In genomic region chr1:172653900-172654299, GRCm38 (mm10) we compare ENCODE assay signal across 29 mouse cellular contexts. TPM values are rescaled to one million over a fixed set of nuclear protein-coding genes. Genes with fewer than 3 reads are reported as not detected.
"Had no signal": no experiment of that assay in that cellular context is flagged by ENCODE, and none has a peak within 500 bp of the region (broad histone marks: within the 10 kb centered on the region; RNA-seq: fewer than 3 reads in every experiment).

No protein-coding gene starts in this region.

- H3K27me3 ChIP-seq: kidney, embryonic 15.5 days; limb, embryonic 13.5 days; liver, embryonic 13.5 days; neural tube, embryonic 12.5 days; neural tube, embryonic 15.5 days; stomach, embryonic 15.5 days had no signal

- H3K4me3 ChIP-seq: kidney, embryonic 15.5 days; limb, embryonic 13.5 days; liver, embryonic 13.5 days; midbrain, embryonic 10.5 days; neural tube, embryonic 12.5 days; neural tube, embryonic 15.5 days; stomach, embryonic 15.5 days had no signal

- DNase-seq: kidney, adult 8-10 months; kidney, postnatal 14 days; kidney, postnatal 4 days; left cerebral cortex, postnatal 4 days; liver, embryonic 13.5 days; lung, adult 2 months; lung, postnatal 14 days; lung, postnatal 4 days; midbrain, embryonic 14.5 days; right cerebral cortex, adult 18-20 months; right cerebral cortex, postnatal 14 days; spleen, adult 18-20 months; thymus, adult 18-20 months; thymus, postnatal 36 days had no signal

- H3K9me3 ChIP-seq: kidney, embryonic 15.5 days; limb, embryonic 13.5 days; liver, embryonic 13.5 days; midbrain, embryonic 10.5 days; neural tube, embryonic 12.5 days; neural tube, embryonic 15.5 days; stomach, embryonic 15.5 days had no signal

- H3K27ac ChIP-seq: kidney, embryonic 15.5 days; limb, embryonic 13.5 days; liver, embryonic 13.5 days; midbrain, embryonic 10.5 days; neural tube, embryonic 12.5 days; neural tube, embryonic 15.5 days; stomach, embryonic 15.5 days had no signal

- H3K36me3 ChIP-seq: kidney, embryonic 15.5 days; limb, embryonic 13.5 days; liver, embryonic 13.5 days; midbrain, embryonic 10.5 days; neural tube, embryonic 12.5 days; neural tube, embryonic 15.5 days; stomach, embryonic 15.5 days had no signal

- H3K4me2 ChIP-seq: kidney, embryonic 15.5 days; limb, embryonic 13.5 days; liver, embryonic 13.5 days; neural tube, embryonic 12.5 days; neural tube, embryonic 15.5 days; stomach, embryonic 15.5 days had no signal

- H3K4me1 ChIP-seq: limb, embryonic 13.5 days; liver, embryonic 13.5 days; midbrain, embryonic 10.5 days; neural tube, embryonic 12.5 days; neural tube, embryonic 15.5 days; stomach, embryonic 15.5 days had no signal

- H3K9ac ChIP-seq: kidney, embryonic 15.5 days; limb, embryonic 13.5 days; liver, embryonic 13.5 days; neural tube, embryonic 12.5 days; neural tube, embryonic 15.5 days; stomach, embryonic 15.5 days had no signal

RNA-seq across cellular contexts. Expression of gene Crp, which starts 44.0 kb away (rescaled TPM):
- total RNA-seq: layer of hippocampus, adult 18-20 months; layer of hippocampus, postnatal 14 days; left cerebral cortex, adult 8-10 months; left cerebral cortex, postnatal 14 days; left cerebral cortex, postnatal 4 days; megakaryocyte, adult 5-6 weeks had no signal
- polyA plus RNA-seq: limb, embryonic 13.5 days; lung, adult 2 months; midbrain, embryonic 10.5 days; midbrain, embryonic 14.5 days; urinary bladder, adult 2 months had no signal

RNA-seq across cellular contexts. Expression of gene Fcrl6, which starts 51.5 kb away (rescaled TPM):
- total RNA-seq: layer of hippocampus, adult 18-20 months; layer of hippocampus, postnatal 14 days; left cerebral cortex, adult 8-10 months; left cerebral cortex, postnatal 14 days; left cerebral cortex, postnatal 4 days; liver, adult 2 months; megakaryocyte, adult 5-6 weeks had no signal
- polyA plus RNA-seq: kidney, embryonic 15.5 days; liver, adult 2 months; liver, embryonic 13.5 days; lung, adult 2 months; lung, embryonic 16.5 days; stomach, embryonic 15.5 days; testis, adult 2 months; urinary bladder, adult 2 months had no signal
